Mouse (Mus musculus): Measurements from ENCODE around the gene Atg5. TPM values are rescaled to one million over a fixed set of nuclear protein-coding genes. Genes with fewer than 3 reads are reported as not detected.

Atg5 gene
- total and polyA plus RNA-seq, 2 experiments from 2014 or later: 27.7 to 50.3 TPM

DNA sequence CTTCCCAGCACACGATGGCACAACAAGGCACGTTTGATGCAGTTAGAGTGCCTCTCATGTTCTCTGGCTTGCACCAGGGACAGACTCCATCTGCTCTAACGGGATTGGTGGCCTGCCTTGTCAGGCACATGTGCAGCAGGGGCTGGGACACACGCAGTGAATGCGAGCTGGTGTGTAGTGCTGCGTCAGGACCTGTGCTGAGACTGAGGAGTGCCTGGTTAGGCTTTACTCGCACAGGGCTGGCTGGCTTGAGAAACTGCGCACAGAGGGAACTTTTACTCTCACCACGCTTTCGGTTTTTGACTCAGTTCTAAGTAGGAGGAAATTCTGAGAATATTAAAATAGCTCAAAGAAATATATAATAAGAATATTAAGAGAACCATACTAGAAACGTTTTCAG, 92.5 kb downstream of the Atg5 start:
- Histone ChIP-seq H3K4me2 (ENCODE audit: low read depth) (no peak overlapping the region), H3K27ac (ENCODE audit: low read depth, low read length) (no peak overlapping the region), H3K9ac (no peak overlapping the region), H3K27me3 (ENCODE audit: insufficient read depth, low read length) (no peaks in the 10 kb centered on the region), H3K9me3 (ENCODE audit: low read length) (no peaks in the 10 kb centered on the region), H3K4me3 (ENCODE audit: low read depth, low read length) (no peak overlapping the region), H3K36me3 (ENCODE audit: insufficient read depth) (no peaks in the 10 kb centered on the region), H3K4me1 (ENCODE audit: insufficient read depth) (no peaks in the 10 kb centered on the region)
- ATAC-seq (peak; percentile 67), DNase-seq (no peak)
- 74% methylated on average over 11 of the region's 11 CpGs for WGBS
- no peak for TF ChIP-seq CTCF (IDR thresholded peaks at IDR 0.05; ENCODE audit: low read depth)

DNA sequence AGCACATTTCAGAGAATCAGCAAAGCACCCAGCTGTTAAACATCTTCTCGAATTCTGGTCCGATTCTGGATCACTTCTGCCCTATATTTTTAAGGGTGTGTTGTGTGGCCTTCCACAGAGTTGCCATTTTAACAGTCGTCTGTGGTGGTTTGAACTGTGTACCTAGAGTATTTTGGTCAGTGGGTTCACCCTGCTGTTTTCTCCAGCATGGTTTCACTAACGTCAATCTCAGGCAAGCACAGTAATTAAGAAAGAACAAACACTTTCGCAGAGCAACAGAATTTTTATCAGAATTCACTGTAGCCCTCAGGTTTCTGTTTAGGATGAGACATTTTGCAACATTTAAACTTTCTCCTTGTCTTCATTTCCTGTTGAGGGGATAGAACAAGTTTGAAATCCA, 94.3 kb downstream of the Atg5 start:
- WGBS: 83% methylated on average over 5 of the region's 5 CpGs
- no peak for DNase-seq
- no peak for ATAC-seq
- Histone ChIP-seq H3K36me3 (ENCODE audit: insufficient read depth) (no peaks in the 10 kb centered on the region), H3K27me3 (ENCODE audit: insufficient read depth, low read length) (no peaks in the 10 kb centered on the region), H3K27ac (ENCODE audit: low read depth, low read length) (no peak overlapping the region), H3K9ac (no peak overlapping the region), H3K4me2 (ENCODE audit: low read depth) (no peak overlapping the region), H3K4me3 (ENCODE audit: low read depth, low read length) (no peak overlapping the region), H3K4me1 (ENCODE audit: insufficient read depth) (no peaks in the 10 kb centered on the region), H3K9me3 (ENCODE audit: low read length) (no peaks in the 10 kb centered on the region)
- TF ChIP-seq CTCF (IDR thresholded peaks at IDR 0.05; ENCODE audit: low read depth): no peak

DNA sequence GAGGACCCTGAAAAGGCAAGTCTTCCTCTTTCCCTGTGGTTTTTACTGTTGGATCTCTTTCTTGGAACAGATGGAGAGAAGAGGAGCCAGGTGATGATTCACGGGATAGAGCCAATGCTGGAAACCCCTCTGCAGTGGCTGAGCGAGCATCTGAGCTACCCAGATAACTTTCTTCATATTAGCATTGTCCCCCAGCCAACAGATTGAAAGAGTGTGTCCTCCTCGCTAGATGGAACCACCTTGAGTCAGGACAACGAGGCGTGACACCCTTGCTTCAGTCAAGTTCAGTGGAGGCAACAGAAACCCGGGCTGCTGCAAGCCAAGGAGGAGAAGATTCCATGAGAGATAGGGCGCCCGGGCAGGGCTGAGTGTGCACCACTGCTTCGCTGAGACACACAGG, 94.7 kb downstream of the Atg5 start:
- ATAC-seq (no peak), DNase-seq (no peak)
- H3K36me3 ChIP-seq (ENCODE audit: insufficient read depth): no peaks in the 10 kb centered on the region
- no peak overlapping the region for H3K4me2 ChIP-seq (ENCODE audit: low read depth)
- no peaks in the 10 kb centered on the region for H3K9me3 ChIP-seq (ENCODE audit: low read length)
- WGBS: 81% methylated on average over 9 of the region's 9 CpGs
- H3K27ac ChIP-seq (ENCODE audit: low read depth, low read length): no peak overlapping the region
- no peaks in the 10 kb centered on the region for H3K4me1 ChIP-seq (ENCODE audit: insufficient read depth)
- H3K4me3 ChIP-seq (ENCODE audit: low read depth, low read length): no peak overlapping the region
- no peaks in the 10 kb centered on the region for H3K27me3 ChIP-seq (ENCODE audit: insufficient read depth, low read length)
- no peak for TF ChIP-seq CTCF (IDR thresholded peaks at IDR 0.05; ENCODE audit: low read depth)
- no peak overlapping the region for H3K9ac ChIP-seq

DNA sequence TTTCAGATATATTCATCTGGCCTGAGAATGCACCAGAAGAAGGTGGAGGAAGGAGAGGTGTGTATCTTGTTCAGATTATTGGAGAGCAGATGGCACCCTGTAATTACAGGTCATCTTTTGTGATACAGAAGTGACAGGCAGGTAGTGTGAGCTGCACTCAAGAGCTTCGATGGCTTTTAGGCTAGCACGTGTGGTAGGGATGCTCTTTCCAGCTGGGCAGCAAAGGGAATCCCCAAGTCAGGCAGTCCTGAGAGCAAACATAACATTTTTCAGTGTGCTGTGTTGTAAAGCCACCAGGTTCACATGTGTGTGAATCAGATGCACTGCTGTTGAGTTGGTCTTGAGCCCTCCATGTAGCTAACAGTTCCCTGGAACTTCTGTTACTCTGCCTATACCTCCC, 98.0 kb downstream of the Atg5 start:
- Histone ChIP-seq H3K4me3 (ENCODE audit: low read depth, low read length) (no peak overlapping the region), H3K9ac (no peak overlapping the region), H3K27ac (ENCODE audit: low read depth, low read length) (no peak overlapping the region), H3K36me3 (ENCODE audit: insufficient read depth) (no peaks in the 10 kb centered on the region), H3K4me1 (ENCODE audit: insufficient read depth) (no peaks in the 10 kb centered on the region), H3K27me3 (ENCODE audit: insufficient read depth, low read length) (no peaks in the 10 kb centered on the region), H3K9me3 (ENCODE audit: low read length) (no peaks in the 10 kb centered on the region), H3K4me2 (ENCODE audit: low read depth) (no peak overlapping the region)
- WGBS: 77% methylated on average over 2 of the region's 2 CpGs
- ATAC-seq: no peak
- no peak for DNase-seq
- TF ChIP-seq CTCF (IDR thresholded peaks at IDR 0.05; ENCODE audit: low read depth): no peak

DNA sequence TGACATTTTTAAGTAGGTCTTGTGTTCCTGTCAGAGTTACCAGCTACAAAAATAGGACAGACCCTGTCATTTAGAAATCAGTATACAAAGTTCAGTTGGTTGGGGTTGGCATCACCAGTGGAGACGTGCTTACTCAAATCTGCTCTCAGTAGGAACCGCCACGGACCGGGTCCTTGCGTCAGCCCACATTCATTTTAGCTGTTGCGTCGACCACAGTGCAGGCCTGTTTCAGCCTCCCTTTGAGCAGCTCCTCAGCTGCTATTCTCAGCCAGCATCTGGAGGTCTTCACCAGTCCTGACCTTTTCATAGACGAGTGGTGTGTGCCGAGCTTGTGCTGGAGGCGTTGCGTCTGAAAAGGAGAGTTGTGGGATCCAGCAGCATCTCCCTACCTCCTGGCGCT, 98.9 kb downstream of the Atg5 start:
- TF ChIP-seq CTCF (IDR thresholded peaks at IDR 0.05; ENCODE audit: low read depth): no peak

DNA sequence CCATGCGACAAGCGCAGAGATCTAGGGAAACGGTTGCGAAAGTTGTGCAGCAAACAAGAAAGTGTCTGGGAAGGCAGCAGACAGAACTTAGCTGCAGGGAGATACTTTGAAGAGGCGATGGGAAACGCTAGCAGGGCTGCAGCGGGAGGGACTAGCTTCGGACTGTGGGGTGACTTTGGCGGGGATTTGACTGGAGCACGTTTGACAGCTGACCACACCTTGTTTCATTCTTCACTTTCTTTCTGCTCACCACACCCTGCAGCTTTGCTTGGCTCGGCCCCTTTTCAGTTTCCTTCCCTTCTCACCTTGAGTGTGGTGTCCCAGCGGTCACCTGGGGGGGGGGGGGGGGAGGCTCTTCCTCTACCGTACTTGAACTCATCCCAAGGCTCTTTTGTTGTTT, 100.4 kb downstream of the Atg5 start:
- H3K4me3 ChIP-seq (ENCODE audit: low read depth, low read length): no peak overlapping the region
- no peak for DNase-seq
- TF ChIP-seq CTCF (IDR thresholded peaks at IDR 0.05; ENCODE audit: low read depth): no peak
- no peaks in the 10 kb centered on the region for H3K4me1 ChIP-seq (ENCODE audit: insufficient read depth)
- 72% methylated on average over 12 of the region's 13 CpGs for WGBS
- no peak overlapping the region for H3K9ac ChIP-seq
- no peaks in the 10 kb centered on the region for H3K27me3 ChIP-seq (ENCODE audit: insufficient read depth, low read length)
- no peaks in the 10 kb centered on the region for H3K36me3 ChIP-seq (ENCODE audit: insufficient read depth)
- H3K4me2 ChIP-seq (ENCODE audit: low read depth): no peak overlapping the region
- H3K27ac ChIP-seq (ENCODE audit: low read depth, low read length): no peak overlapping the region
- no peak for ATAC-seq
- H3K9me3 ChIP-seq (ENCODE audit: low read length): no peaks in the 10 kb centered on the region

More for the DNA sequence above, 98.9 kb downstream of the Atg5 start:
- Histone ChIP-seq H3K36me3 (ENCODE audit: insufficient read depth) (no peaks in the 10 kb centered on the region), H3K9ac (no peak overlapping the region), H3K9me3 (ENCODE audit: low read length) (no peaks in the 10 kb centered on the region), H3K27ac (ENCODE audit: low read depth, low read length) (no peak overlapping the region), H3K4me3 (ENCODE audit: low read depth, low read length) (no peak overlapping the region), H3K4me1 (ENCODE audit: insufficient read depth) (no peaks in the 10 kb centered on the region), H3K27me3 (ENCODE audit: insufficient read depth, low read length) (no peaks in the 10 kb centered on the region), H3K4me2 (ENCODE audit: low read depth) (no peak overlapping the region)
- DNase-seq (no peak), ATAC-seq (no peak)
- 87% methylated on average over 12 of the region's 12 CpGs for WGBS

DNA sequence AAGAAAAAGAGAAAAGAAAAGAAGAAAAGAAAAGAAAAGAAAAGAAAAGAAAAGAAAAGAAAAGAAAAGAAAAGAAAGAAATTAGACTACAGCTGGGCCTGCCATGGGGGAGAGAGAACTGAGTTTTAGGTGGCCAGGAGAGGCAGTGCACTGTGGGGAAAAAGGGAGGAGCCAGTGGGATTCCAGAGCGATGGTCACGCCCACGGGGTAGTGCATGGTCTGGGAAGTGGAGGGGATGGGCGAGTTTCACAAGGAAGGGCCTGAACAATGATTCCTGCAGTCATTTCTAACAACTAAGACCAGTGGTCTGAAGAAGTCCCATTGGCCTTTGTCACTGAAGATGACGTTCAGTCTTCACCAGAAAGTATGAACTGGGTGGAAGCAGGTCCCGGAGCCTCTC, 102.5 kb downstream of the Atg5 start:
- no peak overlapping the region for H3K9ac ChIP-seq
- H3K9me3 ChIP-seq (ENCODE audit: low read length): no peaks in the 10 kb centered on the region
- no peak for DNase-seq
- H3K4me1 ChIP-seq (ENCODE audit: insufficient read depth): no peaks in the 10 kb centered on the region
- WGBS: 68% methylated on average over 6 of the region's 6 CpGs
- no peak overlapping the region for H3K4me2 ChIP-seq (ENCODE audit: low read depth)
- ATAC-seq: no peak
- H3K4me3 ChIP-seq (ENCODE audit: low read depth, low read length): no peak overlapping the region
- no peak for TF ChIP-seq CTCF (IDR thresholded peaks at IDR 0.05; ENCODE audit: low read depth)
- H3K36me3 ChIP-seq (ENCODE audit: insufficient read depth): no peaks in the 10 kb centered on the region
- no peaks in the 10 kb centered on the region for H3K27me3 ChIP-seq (ENCODE audit: insufficient read depth, low read length)
- H3K27ac ChIP-seq (ENCODE audit: low read depth, low read length): no peak overlapping the region

- no peaks in the 10 kb centered on the region for H3K27me3 ChIP-seq (ENCODE audit: insufficient read depth, low read length)
- H3K4me2 ChIP-seq (ENCODE audit: low read depth): no peak overlapping the region
- 87% methylated on average over 3 of the region's 3 CpGs for WGBS
- no peaks in the 10 kb centered on the region for H3K4me1 ChIP-seq (ENCODE audit: insufficient read depth)
- H3K36me3 ChIP-seq (ENCODE audit: insufficient read depth): no peaks in the 10 kb centered on the region
- no peak overlapping the region for H3K4me3 ChIP-seq (ENCODE audit: low read depth, low read length)
- DNase-seq: no peak
- H3K9me3 ChIP-seq (ENCODE audit: low read length): no peaks in the 10 kb centered on the region
- no peak overlapping the region for H3K27ac ChIP-seq (ENCODE audit: low read depth, low read length)
- TF ChIP-seq CTCF (IDR thresholded peaks at IDR 0.05; ENCODE audit: low read depth): no peak
- ATAC-seq: no peak
- H3K9ac ChIP-seq: no peak overlapping the region
Observed at GRCm38 (mm10) chr10:44372210-44372609, 104.1 kb downstream of the Atg5 start.

Measured in forebrain, postnatal 0 days (tissue).